Mouse (Mus musculus): ENCODE measurements around the gene Krtdap. TPM values are rescaled to one million over a fixed set of nuclear protein-coding genes. Genes with fewer than 3 reads are reported as not detected.
"Not testable (repeated sequence)": the region's sequence is repeated elsewhere in the genome, so short reads cannot be mapped to it uniquely, and the experiment has no call there.

Gene Krtdap
- not detected in 2 replicates for polyA plus RNA-seq (2014; fragmentation: Nextera tagmentation; extraction: Ambion mirVana)

DNA sequence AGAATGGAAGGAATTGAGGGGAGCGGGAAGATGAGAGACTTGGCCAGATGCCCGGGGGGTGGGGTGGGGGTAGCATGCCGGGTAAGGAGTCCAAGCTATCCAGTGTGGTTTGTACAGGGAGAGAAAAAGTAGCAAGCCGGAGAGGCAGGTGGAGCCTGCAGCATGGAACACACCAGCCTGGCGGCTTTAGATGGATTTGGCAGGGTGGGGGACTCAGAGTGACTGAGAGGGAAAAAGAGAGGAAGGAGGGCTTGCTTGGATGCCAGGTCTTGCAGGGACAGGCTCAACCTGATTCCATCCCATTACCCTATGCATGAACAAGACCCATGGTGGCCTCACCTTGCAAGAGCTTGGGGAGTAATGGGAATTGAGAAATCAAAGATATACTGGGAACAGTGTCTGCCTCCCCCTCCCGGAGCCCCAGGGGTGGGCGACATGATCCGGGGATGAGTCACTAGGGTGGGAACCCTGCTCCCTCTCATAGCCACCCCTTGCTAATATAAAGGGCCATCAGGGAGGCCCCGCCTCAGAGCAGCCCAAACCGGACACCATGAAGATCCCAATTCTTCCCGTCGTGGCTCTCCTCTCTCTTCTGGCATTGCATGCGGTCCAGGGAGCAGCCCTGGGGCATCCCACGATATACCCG is at the start of gene Krtdap:
Krtdap (plus strand) TSS at position 520 of the 646 bp plus-strand sequence.
- Histone ChIP-seq H3K9me3 (ENCODE audit: control insufficient read depth, low read length) (no peaks in the 10 kb centered on the region), H3K27me3 (ENCODE audit: control insufficient read depth, insufficient read depth, low read length) (no peaks in the 10 kb centered on the region), H3K4me2 (ENCODE audit: low read depth, severe bottlenecking) (no peak within 1 kb of the TSS), H3K4me1 (ENCODE audit: control insufficient read depth, insufficient read depth, low read length) (no peaks in the 10 kb centered on the region), H3K9ac (ENCODE audit: low read length) (no peak within 1 kb of the TSS), H3K4me3 (ENCODE audit: low read depth, low read length) (no peak within 1 kb of the TSS), H3K27ac (replicated peaks; ENCODE audit: low read depth, low read length) (no peak within 1 kb of the TSS), H3K36me3 (ENCODE audit: control insufficient read depth, insufficient read depth, low read length) (no peaks in the 10 kb centered on the region)
- WGBS = 52% methylated on average over 13 of the region's 15 CpGs
- DNase-seq (ENCODE audit: low spot score) (no peak), ATAC-seq (ENCODE audit: insufficient number of reproducible peaks, low FRiP score, low TSS enrichment, low read depth) (no peak)

DNA sequence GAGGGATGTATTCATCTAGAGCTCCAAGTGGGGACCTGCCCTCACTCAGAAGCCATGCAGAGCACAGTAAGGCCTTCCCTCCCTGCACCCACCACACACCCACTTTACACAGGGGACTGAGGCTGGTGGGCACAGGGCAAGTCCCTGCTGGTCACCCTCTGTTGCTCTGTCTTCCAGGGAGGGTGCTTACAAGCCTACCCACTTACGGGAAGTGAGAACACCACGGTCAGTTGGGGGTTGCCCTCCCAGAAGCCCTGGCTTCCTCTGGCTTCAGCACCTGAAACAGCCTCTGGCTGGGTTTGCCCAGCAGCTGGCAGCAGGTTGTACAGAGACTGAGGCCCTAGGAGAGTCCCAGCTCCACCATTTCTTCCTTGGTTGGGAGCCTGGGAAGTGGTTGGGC is 45.1 kb upstream of the Krtdap start:
- not testable (repeated sequence) for H3K27me3 ChIP-seq (ENCODE audit: control insufficient read depth, insufficient read depth, low read length); H3K9me3 ChIP-seq (ENCODE audit: control insufficient read depth, low read length); DNase-seq (ENCODE audit: low spot score); H3K4me3 ChIP-seq (ENCODE audit: low read depth, low read length); H3K9ac ChIP-seq (ENCODE audit: low read length); H3K36me3 ChIP-seq (ENCODE audit: control insufficient read depth, insufficient read depth, low read length); H3K27ac ChIP-seq (replicated peaks; ENCODE audit: low read depth, low read length); ATAC-seq (ENCODE audit: insufficient number of reproducible peaks, low FRiP score, low TSS enrichment, low read depth); H3K4me2 ChIP-seq (ENCODE audit: low read depth, severe bottlenecking); H3K4me1 ChIP-seq (ENCODE audit: control insufficient read depth, insufficient read depth, low read length)
- WGBS = 85% methylated on average over 2 of the region's 2 CpGs

DNA sequence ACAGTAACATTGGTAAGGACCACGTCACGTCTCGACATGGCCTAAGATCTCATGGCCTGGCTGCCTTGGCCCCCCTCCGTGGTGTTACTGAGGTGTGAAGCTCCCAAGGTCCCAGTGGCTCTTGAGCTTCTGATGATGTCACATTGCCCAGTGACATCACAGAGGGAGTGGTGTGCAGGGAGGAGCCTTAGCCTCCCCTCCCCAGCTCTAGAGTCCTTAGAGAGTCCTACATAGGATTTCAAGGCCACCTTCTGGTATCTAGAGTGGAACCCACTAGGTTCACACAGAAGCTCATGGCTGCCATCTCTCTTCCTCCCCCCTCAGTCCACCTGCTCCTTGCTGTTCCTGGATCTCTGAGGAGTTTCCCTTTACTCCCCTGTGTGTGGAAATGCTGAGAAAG is 44.1 kb upstream of the Krtdap start, which contains the start of gene Gapdhs:
Gapdhs (minus strand) TSS at position 65 of the 400 bp plus-strand sequence.
- not testable (repeated sequence) for DNase-seq (ENCODE audit: low spot score); H3K9ac ChIP-seq (ENCODE audit: low read length); H3K27me3 ChIP-seq (ENCODE audit: control insufficient read depth, insufficient read depth, low read length); ATAC-seq (ENCODE audit: insufficient number of reproducible peaks, low FRiP score, low TSS enrichment, low read depth); H3K4me1 ChIP-seq (ENCODE audit: control insufficient read depth, insufficient read depth, low read length); H3K36me3 ChIP-seq (ENCODE audit: control insufficient read depth, insufficient read depth, low read length); H3K4me3 ChIP-seq (ENCODE audit: low read depth, low read length); H3K27ac ChIP-seq (replicated peaks; ENCODE audit: low read depth, low read length); H3K9me3 ChIP-seq (ENCODE audit: control insufficient read depth, low read length); H3K4me2 ChIP-seq (ENCODE audit: low read depth, severe bottlenecking)
- 100% methylated on average over 1 of the region's 4 CpGs for WGBS

DNA sequence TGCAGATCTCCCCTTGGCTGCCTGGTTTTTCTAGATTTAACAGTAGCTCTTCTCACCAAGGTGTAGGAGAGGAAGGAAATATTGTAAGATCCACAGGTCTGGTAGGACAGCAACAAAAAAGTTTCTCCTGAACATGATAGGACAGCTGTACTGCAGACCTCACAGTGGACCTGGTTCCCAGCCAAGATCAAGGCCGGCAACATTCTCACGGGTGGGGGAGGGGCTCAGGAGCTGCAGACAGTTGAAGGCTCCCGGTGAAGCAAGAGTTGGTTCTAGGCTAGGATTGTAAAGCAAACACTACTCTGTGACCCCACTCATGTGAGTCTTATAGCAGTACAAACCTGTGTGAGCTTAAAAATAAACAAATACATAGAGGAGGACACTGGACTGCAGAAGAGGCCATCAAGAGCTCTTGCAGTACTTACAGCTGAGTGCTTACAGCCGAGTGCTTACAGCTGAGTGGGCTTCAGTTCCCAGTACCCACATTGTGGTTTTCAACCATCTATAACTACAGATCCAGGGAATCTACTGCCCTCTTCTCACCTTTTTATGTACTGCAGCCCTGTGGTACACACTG is 43.6 kb upstream of the Krtdap start:
- Histone ChIP-seq H3K9ac (ENCODE audit: low read length) (no peak overlapping the region), H3K4me2 (ENCODE audit: low read depth, severe bottlenecking) (no peak overlapping the region), H3K4me3 (ENCODE audit: low read depth, low read length) (no peak overlapping the region), H3K36me3 (ENCODE audit: control insufficient read depth, insufficient read depth, low read length) (no peaks in the 10 kb centered on the region; the same call in 1 of the 2 replicates), H3K27ac (replicated peaks; ENCODE audit: low read depth, low read length) (no peak overlapping the region), H3K4me1 (ENCODE audit: control insufficient read depth, insufficient read depth, low read length) (no peaks in the 10 kb centered on the region), H3K9me3 (ENCODE audit: control insufficient read depth, low read length) (no peaks in the 10 kb centered on the region), H3K27me3 (ENCODE audit: control insufficient read depth, insufficient read depth, low read length) (no peaks in the 10 kb centered on the region)
- DNase-seq (ENCODE audit: low spot score) (no peak), ATAC-seq (ENCODE audit: insufficient number of reproducible peaks, low FRiP score, low TSS enrichment, low read depth) (no peak)
- 47% methylated on average over 4 of the region's 4 CpGs for WGBS

- H3K9me3 ChIP-seq (ENCODE audit: control insufficient read depth, low read length) = no peaks in the 10 kb centered on the region
- no peak for ATAC-seq (ENCODE audit: insufficient number of reproducible peaks, low FRiP score, low TSS enrichment, low read depth)
- no peak overlapping the region for H3K27ac ChIP-seq (replicated peaks; ENCODE audit: low read depth, low read length)
- H3K4me3 ChIP-seq (ENCODE audit: low read depth, low read length) = no peak overlapping the region
- H3K27me3 ChIP-seq (ENCODE audit: control insufficient read depth, insufficient read depth, low read length) = no peaks in the 10 kb centered on the region
- WGBS = 83% methylated on average over 7 of the region's 7 CpGs
- H3K4me2 ChIP-seq (ENCODE audit: low read depth, severe bottlenecking) = no peak overlapping the region
- H3K36me3 ChIP-seq (ENCODE audit: control insufficient read depth, insufficient read depth, low read length) = no peaks in the 10 kb centered on the region; the same call in 1 of the 2 replicates
- no peak for DNase-seq (ENCODE audit: low spot score)
- no peak overlapping the region for H3K9ac ChIP-seq (ENCODE audit: low read length)
- H3K4me1 ChIP-seq (ENCODE audit: control insufficient read depth, insufficient read depth, low read length) = no peaks in the 10 kb centered on the region
These were observed 40.0 kb upstream of the Krtdap start for GRCm38 (mm10) chr7:30747525-30748204.

DNA sequence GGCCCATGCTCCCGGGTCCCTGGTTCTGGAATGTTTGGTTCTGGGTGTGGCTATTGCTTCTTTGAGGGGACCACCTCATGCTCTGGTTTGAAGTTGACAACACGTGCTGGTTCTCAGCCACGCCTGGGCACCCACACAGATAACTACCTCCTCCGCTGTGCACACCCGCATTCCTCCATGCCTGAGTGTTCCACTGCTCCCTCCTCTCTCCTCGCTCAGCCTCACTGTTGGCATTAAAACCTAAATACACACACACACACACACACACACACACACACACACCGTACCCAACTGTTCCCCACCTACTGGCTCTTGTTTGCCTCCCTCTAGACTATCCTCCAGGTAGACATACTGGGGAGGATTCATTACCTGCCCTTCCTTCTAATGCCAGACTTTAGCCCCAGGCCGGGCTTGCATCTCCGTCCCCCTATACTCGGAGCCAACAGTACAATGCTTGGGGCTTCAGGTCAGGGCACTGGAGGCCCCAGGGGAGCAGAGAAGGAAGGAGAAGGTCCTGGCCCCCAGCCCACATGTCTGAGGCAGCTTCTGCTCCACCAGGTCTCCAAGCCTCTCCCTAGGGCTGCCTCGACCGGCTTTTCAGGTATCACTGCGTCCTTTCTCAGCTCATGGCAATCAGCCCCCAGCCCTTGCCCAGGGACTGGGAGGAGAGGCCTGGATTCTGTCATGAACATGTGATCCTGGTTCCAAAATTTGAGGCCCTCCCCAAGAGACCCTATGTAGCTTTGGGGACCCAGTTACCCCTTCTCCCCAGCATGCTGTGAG is 37.7 kb upstream of the Krtdap start:
- no peaks in the 10 kb centered on the region for H3K4me1 ChIP-seq (ENCODE audit: control insufficient read depth, insufficient read depth, low read length)
- ATAC-seq (ENCODE audit: insufficient number of reproducible peaks, low FRiP score, low TSS enrichment, low read depth) (no peak), DNase-seq (ENCODE audit: low spot score) (no peak)
- 90% methylated on average over 13 of the region's 13 CpGs for WGBS
- H3K27me3 ChIP-seq (ENCODE audit: control insufficient read depth, insufficient read depth, low read length) = no peaks in the 10 kb centered on the region
- H3K9ac ChIP-seq (ENCODE audit: low read length) = no peak overlapping the region
- H3K4me2 ChIP-seq (ENCODE audit: low read depth, severe bottlenecking) = no peak overlapping the region
- H3K36me3 ChIP-seq (ENCODE audit: control insufficient read depth, insufficient read depth, low read length) = no peaks in the 10 kb centered on the region; the same call in 1 of the 2 replicates
- H3K4me3 ChIP-seq (ENCODE audit: low read depth, low read length) = no peak overlapping the region
- H3K27ac ChIP-seq (replicated peaks; ENCODE audit: low read depth, low read length) = no peak overlapping the region
- no peaks in the 10 kb centered on the region; the same call in 1 of the 2 replicates for H3K9me3 ChIP-seq (ENCODE audit: control insufficient read depth, low read length)

GRCm38 (mm10) chr7:30751086-30751669 is 36.5 kb upstream of the Krtdap start, which contains the start of gene Sbsn:
Gene Sbsn, plus strand, starts transcription at chr7:30751471.
- Histone ChIP-seq H3K27ac (replicated peaks; ENCODE audit: low read depth, low read length) (no peak within 1 kb of the TSS), H3K4me3 (ENCODE audit: low read depth, low read length) (no peak within 1 kb of the TSS), H3K4me2 (ENCODE audit: low read depth, severe bottlenecking) (no peak within 1 kb of the TSS), H3K9ac (ENCODE audit: low read length) (no peak within 1 kb of the TSS), H3K36me3 (ENCODE audit: control insufficient read depth, insufficient read depth, low read length) (no peaks in the 10 kb centered on the region), H3K9me3 (ENCODE audit: control insufficient read depth, low read length) (no peaks in the 10 kb centered on the region; the same call in 1 of the 2 replicates), H3K4me1 (ENCODE audit: control insufficient read depth, insufficient read depth, low read length) (no peaks in the 10 kb centered on the region), H3K27me3 (ENCODE audit: control insufficient read depth, insufficient read depth, low read length) (no peaks in the 10 kb centered on the region)
- WGBS = 48% methylated on average over 5 of the region's 5 CpGs
- DNase-seq (ENCODE audit: low spot score) (no peak), ATAC-seq (ENCODE audit: insufficient number of reproducible peaks, low FRiP score, low TSS enrichment, low read depth) (no peak)

DNA sequence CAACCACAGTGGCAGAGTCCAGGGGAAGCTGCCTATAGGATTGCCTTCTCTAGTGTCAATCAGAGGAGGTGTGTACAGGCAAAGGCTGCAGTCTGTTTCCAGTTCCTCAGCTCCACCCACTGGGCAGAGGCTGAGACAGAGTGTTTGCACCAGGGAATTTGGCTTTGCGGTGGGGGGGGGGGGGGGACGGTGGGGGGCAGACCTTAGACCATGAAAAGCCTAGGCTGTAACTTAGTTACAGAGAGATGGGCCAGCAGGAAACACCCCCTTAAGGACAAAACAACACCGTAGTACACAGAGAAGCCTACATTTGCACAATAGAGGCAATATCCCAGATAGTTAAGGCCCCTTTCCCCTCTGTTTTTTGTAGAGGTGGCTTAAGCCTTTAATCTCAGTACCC is 30.7 kb upstream of the Krtdap start:
- no peak overlapping the region for H3K9ac ChIP-seq (ENCODE audit: low read length)
- no peak overlapping the region for H3K27ac ChIP-seq (replicated peaks; ENCODE audit: low read depth, low read length)
- H3K36me3 ChIP-seq (ENCODE audit: control insufficient read depth, insufficient read depth, low read length) = no peaks in the 10 kb centered on the region
- no peak for DNase-seq (ENCODE audit: low spot score)
- ATAC-seq (ENCODE audit: insufficient number of reproducible peaks, low FRiP score, low TSS enrichment, low read depth) = no peak
- no peaks in the 10 kb centered on the region for H3K4me1 ChIP-seq (ENCODE audit: control insufficient read depth, insufficient read depth, low read length)
- H3K4me3 ChIP-seq (ENCODE audit: low read depth, low read length) = no peak overlapping the region
- H3K27me3 ChIP-seq (ENCODE audit: control insufficient read depth, insufficient read depth, low read length) = no peaks in the 10 kb centered on the region
- WGBS = 78% methylated on average over 2 of the region's 3 CpGs
- H3K4me2 ChIP-seq (ENCODE audit: low read depth, severe bottlenecking) = no peak overlapping the region
- H3K9me3 ChIP-seq (ENCODE audit: control insufficient read depth, low read length) = no peaks in the 10 kb centered on the region; the same call in 1 of the 2 replicates

Data from limb, embryonic 11.5 days (tissue).